In genomic region chr9:4796289-4796645, GRCm38 (mm10) we compare ENCODE assay signal across 8 mouse cellular contexts. TPM values are rescaled to one million over a fixed set of nuclear protein-coding genes. Genes with fewer than 3 reads are reported as not detected.
DNase-seq lines count a peak whose midpoint lies in the region; ATAC-seq and TF ChIP-seq lines count a peak whose summit lies in the region.

No protein-coding gene starts in this region.

- H3K9ac ChIP-seq in heart, embryonic 11.5 days (ENCODE audit: low read depth, low read length): peak overlapping the region; percentile 60; the same call in 1 of the 2 replicates
- H3K9ac ChIP-seq in forebrain, embryonic 16.5 days (replicated peaks; ENCODE audit: low read depth, low read length): peak overlapping the region; percentile 82
- H3K9ac ChIP-seq in liver, embryonic 15.5 days: no peak overlapping the region

- peak overlapping the region; percentile 62 for H3K4me3 ChIP-seq in heart, embryonic 11.5 days (ENCODE audit: low read depth, low read length)
- peak overlapping the region; percentile 85 for H3K4me3 ChIP-seq in E14TG2a.4 (replicated peaks; ENCODE audit: low read length)
- peak overlapping the region; percentile 73 for H3K4me3 ChIP-seq in forebrain, embryonic 16.5 days (replicated peaks; ENCODE audit: low read length)
- H3K4me3 ChIP-seq in liver, embryonic 15.5 days (replicated peaks): peak overlapping the region; percentile 7; the same call in 1 of the 2 replicates

- H3K27ac ChIP-seq in heart, embryonic 11.5 days (ENCODE audit: low read depth, low read length): no peak overlapping the region
- H3K27ac ChIP-seq in forebrain, embryonic 16.5 days (ENCODE audit: low read length): peak overlapping the region; percentile 25; the same call in 1 of the 2 replicates
- H3K27ac ChIP-seq in liver, embryonic 15.5 days (replicated peaks): no peak overlapping the region

- no peak for TF ChIP-seq CTCF in E14TG2a.4 (conservative IDR thresholded peaks at IDR 0.05; ENCODE audit: low read length)

- H3K4me2 ChIP-seq in heart, embryonic 11.5 days: peak overlapping the region; percentile 75
- H3K4me2 ChIP-seq in forebrain, embryonic 16.5 days (ENCODE audit: low read length): peak overlapping the region; percentile 54
- H3K4me2 ChIP-seq in liver, embryonic 15.5 days: 0 out of 2 replicates have a peak overlapping the region, but pooled peaks have one; percentile 10

- no peak; the same call in 1 of the 2 replicates for ATAC-seq in heart, embryonic 11.5 days (replicated peaks; ENCODE audit: insufficient number of reproducible peaks, low FRiP score, low TSS enrichment)
- ATAC-seq in forebrain, embryonic 16.5 days: no peak; the same call in none of the 2 replicates
- ATAC-seq in liver, embryonic 15.5 days (ENCODE audit: insufficient read depth): no peak

- no peaks in the 10 kb centered on the region for H3K4me1 ChIP-seq in heart, embryonic 11.5 days (ENCODE audit: control insufficient read depth, insufficient read depth, low read length)
- peaks cover 18% of the 10 kb centered on the region for H3K4me1 ChIP-seq in E14TG2a.4 (replicated peaks; ENCODE audit: low read depth, low read length)
- H3K4me1 ChIP-seq in forebrain, embryonic 16.5 days (replicated peaks; ENCODE audit: control insufficient read depth, insufficient read depth, low read length): peaks cover 4% of the 10 kb centered on the region
- H3K4me1 ChIP-seq in liver, embryonic 15.5 days (replicated peaks): no peaks in the 10 kb centered on the region

- H3K27me3 ChIP-seq in heart, embryonic 11.5 days (ENCODE audit: control insufficient read depth, insufficient read depth, low read length): no peaks in the 10 kb centered on the region
- peaks cover 26% of the 10 kb centered on the region for H3K27me3 ChIP-seq in E14TG2a.4 (ENCODE audit: insufficient read depth, low read length)
- no peaks in the 10 kb centered on the region for H3K27me3 ChIP-seq in forebrain, embryonic 16.5 days (replicated peaks; ENCODE audit: control insufficient read depth, insufficient read depth, low read length)
- H3K27me3 ChIP-seq in liver, embryonic 15.5 days: peaks cover 8% of the 10 kb centered on the region; the same call in 1 of the 2 replicates

- no peaks in the 10 kb centered on the region for H3K9me3 ChIP-seq in heart, embryonic 11.5 days (replicated peaks; ENCODE audit: control insufficient read depth, low read length)
- no peaks in the 10 kb centered on the region for H3K9me3 ChIP-seq in E14TG2a.4 (ENCODE audit: low read length)
- H3K9me3 ChIP-seq in forebrain, embryonic 16.5 days (ENCODE audit: control insufficient read depth, low read length): no peaks in the 10 kb centered on the region
- H3K9me3 ChIP-seq in liver, embryonic 15.5 days (replicated peaks): no peaks in the 10 kb centered on the region

- no peaks in the 10 kb centered on the region for H3K36me3 ChIP-seq in heart, embryonic 11.5 days (ENCODE audit: control insufficient read depth, insufficient read depth, low read length)
- H3K36me3 ChIP-seq in E14TG2a.4 (ENCODE audit: insufficient read depth, low read length): no peaks in the 10 kb centered on the region
- no peaks in the 10 kb centered on the region for H3K36me3 ChIP-seq in forebrain, embryonic 16.5 days (ENCODE audit: control insufficient read depth, insufficient read depth)
- H3K36me3 ChIP-seq in liver, embryonic 15.5 days (replicated peaks): no peaks in the 10 kb centered on the region

- DNase-seq in heart, adult 11 months: no peak
- no peak for DNase-seq in c-Kit-positive CD71-positive TER-119-positive erythroid progenitor cells, embryonic 14.5 days (ENCODE audit: low spot score)
- DNase-seq in spleen, adult 18-20 months: no peak
- no peak for DNase-seq in layer of hippocampus, postnatal 25 days (ENCODE audit: extremely low spot score in 1 of 2, low spot score in 1 of 2)

- 1% methylated on average over 4 of the region's 4 CpGs for WGBS in heart, embryonic 11.5 days (ENCODE audit: insufficient replicate concordance)
- WGBS in forebrain, embryonic 16.5 days: 1% methylated on average over 4 of the region's 4 CpGs
- 2% methylated on average over 4 of the region's 4 CpGs for WGBS in liver, embryonic 15.5 days (ENCODE audit: insufficient replicate concordance)

RNA-seq across cellular contexts. Expression of gene Gria4, which starts 0.2 kb away (rescaled TPM):
- polyA plus RNA-seq in heart, embryonic 11.5 days (2014; fragmentation: Nextera tagmentation; extraction: Ambion mirVana): 0.63 and 0.66 TPM in 2 replicates
- polyA plus RNA-seq in forebrain, embryonic 16.5 days (2015; fragmentation: Nextera tagmentation; extraction: Ambion mirVana): 20.1 and 27.1 TPM in 2 replicates
- 0.07 and 0.12 TPM in 2 replicates for polyA plus RNA-seq in liver, embryonic 15.5 days (2015; fragmentation: Nextera tagmentation; extraction: Ambion mirVana)
- total RNA-seq in layer of hippocampus, postnatal 25 days (2021): 10 to 100 TPM; 54.1 to 55.1 TPM

Comparison
In these comparisons a context has a peak if more than half of its experiments do, and no peak if none do; other contexts are left out.
1. H3K4me2 ChIP-seq: peak in every context shown above with its lines; median percentile 75 in heart, embryonic 11.5 days; 54 in forebrain, embryonic 16.5 days; 10 in liver, embryonic 15.5 days.
2. H3K4me3 ChIP-seq: peak in every context shown above with its lines; median percentile 85 in E14TG2a.4; 73 in forebrain, embryonic 16.5 days; 62 in heart, embryonic 11.5 days; 7 in liver, embryonic 15.5 days.
3. RNA of gene Gria4, which starts 0.2 kb away (polyA plus RNA-seq): 20.1 to 27.1 TPM in forebrain, embryonic 16.5 days; 0.63 to 0.66 TPM in heart, embryonic 11.5 days and 0.07 to 0.12 TPM in liver, embryonic 15.5 days; every median in the first group is over 10 times any median in the second.